Mouse (Mus musculus) erythroblast, embryonic 14.5 days (primary cell): Measurements from ENCODE around the gene Tiam2.

Experiments
- GATA1 ChIP-seq: IDR thresholded peaks from 2 replicates; pipeline ENCODE4 v1.6.1; 2012; ENCODE audit warnings: low read length, inconsistent platforms, mixed read lengths
- TAL1 ChIP-seq: IDR thresholded peaks from 3 replicates; pipeline ENCODE4 v1.6.1; 2012; ENCODE audit warnings: low read length, inconsistent platforms, mixed read lengths

- no peak for TF ChIP-seq TAL1
- no peak for TF ChIP-seq GATA1
Observed at GRCm38 (mm10) chr17:3423416-3423815, 97.0 kb downstream of the Tiam2 start.
